Mouse (Mus musculus): Measurements from ENCODE around the gene Plekhf1. TPM values are rescaled to one million over a fixed set of nuclear protein-coding genes. Genes with fewer than 3 reads are reported as not detected.

Plekhf1 gene
- total RNA-seq, 4 experiments from 2014 or later = 1.2 to 1.9 (median 1.7) TPM

- DNase-seq = no peak
These were observed 9.0 kb downstream of the Plekhf1 start for GRCm38 (mm10) chr7:38218631-38219367.

- peak; percentile 81 for DNase-seq
These were observed 10.2 kb downstream of the Plekhf1 start for GRCm38 (mm10) chr7:38217417-38218171.

- DNase-seq = no peak
These were observed 12.1 kb downstream of the Plekhf1 start for GRCm38 (mm10) chr7:38215697-38216096.

GRCm38 (mm10) chr7:38215281-38215680 is 12.5 kb downstream of the Plekhf1 start:
- no peak for DNase-seq

GRCm38 (mm10) chr7:38214473-38215214 is 13.2 kb downstream of the Plekhf1 start:
- DNase-seq = no peak

GRCm38 (mm10) chr7:38212651-38213062 is 15.2 kb downstream of the Plekhf1 start:
- no peak for DNase-seq

GRCm38 (mm10) chr7:38209478-38210152 is 18.2 kb downstream of the Plekhf1 start:
- no peak for DNase-seq

- DNase-seq = no peak
These were observed 18.8 kb downstream of the Plekhf1 start for GRCm38 (mm10) chr7:38208969-38209368.

- no peak for DNase-seq
These were observed 21.3 kb downstream of the Plekhf1 start for GRCm38 (mm10) chr7:38206564-38206963.

DNA sequence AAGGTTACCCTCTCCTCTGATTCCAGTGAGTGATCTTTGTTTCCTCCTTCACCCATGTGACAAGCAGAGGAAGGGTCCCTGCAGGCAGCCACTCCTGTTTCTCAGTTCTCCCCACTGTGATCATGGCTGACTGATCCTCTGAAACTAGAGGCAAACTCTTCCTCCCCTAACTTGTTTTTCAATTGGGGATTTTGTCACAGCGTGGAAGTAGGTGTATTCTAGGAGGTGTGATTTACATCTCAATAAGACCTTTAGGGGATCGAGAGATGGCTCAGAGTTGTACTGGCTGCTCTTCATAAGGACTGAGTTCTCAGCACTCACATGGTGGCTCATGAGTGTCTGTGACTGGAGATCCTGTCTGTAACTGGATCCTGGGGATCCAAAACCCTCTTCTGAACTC is 22.0 kb downstream of the Plekhf1 start:
- DNase-seq = no peak

DNA sequence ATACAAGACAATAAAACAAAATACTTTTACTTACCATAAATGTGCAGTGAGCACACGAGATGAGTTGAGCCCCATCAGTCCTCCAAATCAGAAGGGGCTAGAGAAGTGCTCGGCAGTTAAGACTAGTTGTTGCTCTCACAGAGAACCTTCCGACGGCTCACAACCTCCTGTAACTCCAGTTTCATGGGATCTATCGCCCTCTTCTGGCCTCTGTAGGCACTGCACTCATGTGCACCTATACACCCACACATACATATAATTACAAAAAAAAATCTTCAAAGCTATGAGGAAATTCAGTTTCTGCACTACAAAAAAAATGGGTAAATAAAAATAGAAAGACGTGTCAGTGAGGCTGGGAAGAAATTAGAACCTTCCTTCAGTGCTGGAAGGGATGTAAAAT is 23.5 kb downstream of the Plekhf1 start:
- no peak for DNase-seq

- no peak for DNase-seq
These were observed 26.5 kb downstream of the Plekhf1 start for GRCm38 (mm10) chr7:38201290-38201658.

DNA sequence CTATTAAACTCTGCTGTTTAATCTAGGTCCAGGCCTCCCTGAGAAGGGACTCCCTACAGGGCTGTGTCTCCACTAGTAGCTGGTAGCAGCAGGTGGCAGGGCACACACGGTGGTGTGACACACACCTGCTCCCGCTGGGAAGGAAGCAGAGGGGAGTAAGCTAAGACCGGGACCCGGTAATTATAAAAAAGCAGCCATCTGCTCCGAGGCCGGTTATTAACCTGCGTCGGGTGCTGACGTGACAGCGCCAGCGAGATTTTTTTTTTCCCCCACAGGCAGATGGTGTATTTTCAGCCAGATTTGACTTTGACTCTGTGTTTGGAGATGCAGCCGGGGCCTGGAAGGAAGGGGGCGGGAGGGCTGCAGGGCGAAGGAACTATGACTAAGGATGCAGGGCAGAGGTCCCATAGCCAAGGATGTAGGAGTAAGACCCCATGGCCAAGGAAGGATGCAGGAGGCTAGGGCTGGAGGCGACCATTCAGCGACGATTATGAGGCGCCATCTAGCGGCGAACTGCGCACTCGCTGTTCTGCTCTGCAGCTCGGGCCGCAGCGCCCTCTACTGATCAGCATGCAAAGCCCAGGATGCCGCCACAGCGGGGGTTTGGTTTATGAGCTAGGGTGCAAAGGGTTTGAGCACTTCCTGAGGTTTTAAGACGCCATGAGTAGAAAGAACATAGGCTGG is 27.1 kb downstream of the Plekhf1 start:
- peak; percentile 63 for DNase-seq

- no peak for DNase-seq
These were observed 27.8 kb downstream of the Plekhf1 start for GRCm38 (mm10) chr7:38199907-38200605.

GRCm38 (mm10) chr7:38191571-38191970 is 36.2 kb downstream of the Plekhf1 start:
- no peak for DNase-seq

DNA sequence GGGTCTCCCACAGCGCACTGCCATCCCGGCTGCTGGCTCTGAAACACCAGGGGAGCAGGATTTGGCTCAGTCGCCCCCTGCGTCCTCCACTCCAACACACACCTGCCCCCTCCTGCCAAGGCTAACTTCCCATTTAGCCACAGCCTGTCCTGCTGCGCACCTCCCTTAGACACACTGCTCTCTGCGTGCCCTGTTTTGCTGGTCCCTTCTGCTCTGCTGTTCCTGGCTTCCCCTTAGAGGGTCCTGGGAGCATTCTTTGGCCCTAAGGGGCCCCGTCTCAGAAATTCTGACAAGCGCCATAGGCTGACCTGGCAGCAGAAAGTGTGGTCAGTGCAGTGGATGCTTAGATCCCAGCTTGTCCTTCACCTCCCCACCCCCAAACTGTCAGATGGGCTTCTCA is 36.7 kb downstream of the Plekhf1 start:
- no peak for DNase-seq

- DNase-seq = no peak
These were observed 37.6 kb downstream of the Plekhf1 start for GRCm38 (mm10) chr7:38190056-38190835.

DNA sequence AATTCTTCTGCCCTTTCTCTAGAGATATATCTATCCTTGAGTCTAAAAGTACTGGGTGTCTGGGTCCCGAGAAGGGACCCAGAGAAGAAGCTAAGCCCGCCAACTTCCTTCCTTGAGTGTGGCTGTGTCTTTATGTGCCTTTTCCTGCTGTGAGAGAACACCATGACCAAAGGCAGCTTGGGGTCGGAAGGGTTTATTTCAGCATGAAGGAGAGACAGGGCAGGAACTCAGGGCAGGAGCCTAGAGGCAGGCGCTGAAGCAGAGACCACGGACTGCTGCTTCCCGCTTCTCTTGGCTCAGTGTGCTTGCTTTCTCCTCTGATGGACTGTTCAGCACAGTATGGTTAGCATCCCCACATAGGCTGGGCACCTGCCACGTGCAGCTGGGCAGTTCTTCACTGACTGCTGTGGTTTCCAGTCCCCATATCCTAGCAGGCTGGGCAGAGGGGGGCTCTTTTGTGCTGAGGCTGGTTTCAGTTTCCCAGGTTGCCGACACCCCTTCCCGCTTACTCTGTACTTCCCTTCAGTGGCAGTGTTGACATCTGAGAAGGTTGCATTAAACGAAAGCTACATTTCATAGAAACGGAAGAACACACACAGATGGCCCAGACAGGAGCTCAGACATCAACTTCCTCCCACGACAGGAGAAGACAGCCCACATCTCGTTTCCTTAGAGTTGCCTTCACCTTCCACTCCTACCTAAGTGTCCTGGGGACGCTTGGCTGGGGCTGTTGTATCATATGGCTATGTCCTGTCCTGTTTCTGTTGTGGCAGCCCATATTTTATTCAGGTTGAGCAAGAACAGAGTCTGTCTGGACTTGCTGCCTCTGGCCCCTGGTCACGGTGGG is 38.5 kb downstream of the Plekhf1 start:
- no peak for DNase-seq

GRCm38 (mm10) chr7:38188281-38189075 is 39.3 kb downstream of the Plekhf1 start:
- DNase-seq = no peak
